Mouse (Mus musculus) small intestine, adult 2 months (tissue): Measurements from ENCODE around the gene Moap1. TPM values are rescaled to one million over a fixed set of nuclear protein-coding genes. Genes with fewer than 3 reads are reported as not detected.

Experiments used
- H3K27ac ChIP-seq: fragments of 200-500 bp; 2 replicates; pipeline ENCODE4 v1.5.1; 2012; ENCODE audit warnings: low read depth, low read length, control low read depth, inconsistent platforms; ENCODE audit not compliant: insufficient read depth
- H3K27me3 ChIP-seq: fragments of 200-500 bp; 2 replicates; pipeline ENCODE4 v1.6.1; 2012; ENCODE audit warnings: mild to moderate bottlenecking, moderate library complexity, low read length, inconsistent platforms; ENCODE audit not compliant: control insufficient read depth, insufficient read depth
- H3K36me3 ChIP-seq: fragments of 200-500 bp; 2 replicates; pipeline ENCODE4 v1.6.1; 2012; ENCODE audit warnings: mild to moderate bottlenecking, low read length, control low read depth, inconsistent platforms; ENCODE audit not compliant: control insufficient read depth, insufficient read depth
- H3K4me1 ChIP-seq: fragments of 200-500 bp; 2 replicates; pipeline ENCODE4 v1.6.1; 2012; ENCODE audit warnings: low read length, inconsistent platforms, mixed read lengths; ENCODE audit not compliant: control insufficient read depth, insufficient read depth, insufficient read length
- H3K4me3 ChIP-seq: fragments of 200-500 bp; 2 replicates; pipeline ENCODE4 v1.5.1; 2012; ENCODE audit warnings: low read depth, mild to moderate bottlenecking, control low read depth, inconsistent platforms, low read length, moderate library complexity
- CTCF ChIP-seq: fragments of 200-500 bp; IDR thresholded peaks from 2 replicates; pipeline ENCODE4 v1.5.1; 2012; ENCODE audit warnings: low read depth, mild to moderate bottlenecking, control low read depth, inconsistent platforms, low read length, moderate library complexity, mixed read lengths; ENCODE audit not compliant: insufficient replicate concordance, insufficient read length; ENCODE audit errors: extremely low read depth
- POLR2A ChIP-seq: fragments of 200-500 bp; IDR thresholded peaks from 2 replicates; pipeline ENCODE4 v1.6.1; 2012; ENCODE audit warnings: low read depth, mild to moderate bottlenecking, control low read depth, inconsistent platforms, low read length, moderate library complexity
- WGBS: fragments of 180-500 bp; shearing (Covaris S2); methylation state at CpG from one replicate; pipeline ENCODE4 v1.1.7; 2018; 5-methylcytosine and 5-hydroxymethylcytosine counted together
- polyA plus RNA-seq: library from polyadenylated mRNA; depleted of rRNA; stranded (reverse); fragments of >200 nt; gene quantifications from 2 replicates; pipeline ENCODE4 v1.2.3, GENCODE M21; 2012; rRNA removed

Moap1 gene
- 0.30 and 0.74 TPM in 2 replicates for polyA plus RNA-seq

DNA sequence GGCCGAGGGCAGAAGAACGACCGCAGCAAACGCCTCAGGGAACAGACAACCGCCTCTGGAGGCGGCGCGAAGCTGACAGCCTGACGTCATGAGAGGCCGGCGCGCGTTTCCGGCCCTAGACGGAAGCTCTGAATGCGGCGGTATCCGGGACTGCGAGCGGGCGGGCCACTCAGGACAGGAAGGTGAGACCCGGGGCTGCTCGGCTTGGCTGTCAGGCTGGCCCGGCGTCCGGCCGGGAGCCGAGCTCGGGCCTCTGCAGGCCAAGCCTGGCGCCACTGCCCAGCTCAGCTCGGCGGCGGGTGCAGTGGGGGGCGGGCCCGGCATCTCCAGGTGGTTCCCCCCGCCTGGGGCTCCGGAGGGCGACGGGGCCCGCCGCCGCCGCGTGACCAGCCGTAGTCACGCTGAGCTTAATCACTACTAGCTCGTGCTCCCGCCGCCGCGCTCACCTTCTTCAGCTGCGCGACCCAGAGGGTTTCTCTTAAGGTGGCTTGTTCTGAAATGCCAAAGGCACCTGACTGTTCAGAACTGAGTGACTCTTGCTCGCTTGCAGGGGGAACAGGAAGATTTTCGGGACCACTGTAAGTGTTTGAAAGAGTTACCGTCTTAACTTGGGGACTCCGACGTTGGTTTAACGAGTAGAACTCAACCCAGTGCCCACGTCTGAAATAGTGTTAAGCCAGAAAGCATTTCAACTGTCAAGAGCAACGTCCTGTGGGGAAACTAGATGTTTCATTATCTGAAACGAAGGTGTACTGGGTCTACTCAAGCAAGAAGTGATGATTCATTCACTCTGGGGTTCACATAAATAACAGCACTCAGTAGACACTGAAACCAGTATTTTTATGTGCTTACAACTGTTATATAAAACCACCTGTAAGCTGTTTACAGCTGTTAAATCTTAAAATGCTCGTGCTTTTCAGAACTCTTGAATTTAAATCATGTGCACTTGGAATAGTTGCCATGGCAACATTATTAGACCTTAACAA lies at the start of gene Moap1, which contains the start of gene Tmem251:
Gene Moap1 (minus strand): TSS at position 73 of the 986 bp plus-strand sequence.
Gene Tmem251 (plus strand): TSS at position 174 of the 986 bp plus-strand sequence.
- peak within 1 kb of the TSS; percentile 71 for H3K27ac ChIP-seq
- H3K27me3 ChIP-seq = no peaks in the 10 kb centered on the region
- H3K4me3 ChIP-seq = peak within 1 kb of the TSS; percentile 73
- H3K36me3 ChIP-seq = peaks cover 6% of the 10 kb centered on the region; the same call in 1 of the 2 replicates
- TF ChIP-seq CTCF (no peak), POLR2A (peak; percentile 48)
- WGBS = under 1% methylated on average over 63 of the region's 63 CpGs
- peaks cover 7% of the 10 kb centered on the region; the same call in 1 of the 2 replicates for H3K4me1 ChIP-seq

DNA sequence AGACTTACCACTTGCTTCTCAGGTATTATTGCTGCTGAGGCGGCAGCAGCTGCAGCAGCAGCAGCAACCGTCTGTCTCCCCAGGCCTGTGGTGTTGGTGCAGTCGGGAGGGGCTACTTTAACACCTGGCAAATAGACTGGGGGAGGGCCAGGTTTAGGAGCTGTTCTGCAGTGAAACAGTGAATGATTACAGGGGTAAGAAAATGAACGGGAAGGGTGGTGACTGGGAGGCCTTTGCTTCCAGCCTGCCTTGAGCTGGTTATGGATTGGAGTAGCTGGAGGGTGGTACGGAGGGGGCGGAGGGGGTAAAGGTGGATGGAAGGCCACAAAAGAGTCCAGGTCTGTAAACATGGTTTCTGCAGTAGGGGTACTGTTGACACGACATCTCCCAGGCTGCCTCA lies 44.5 kb upstream of the Moap1 start:
- no peak for TF ChIP-seq POLR2A
- 67% methylated on average over 7 of the region's 7 CpGs for WGBS
- Histone ChIP-seq H3K36me3 (peaks cover 63% of the 10 kb centered on the region), H3K4me3 (no peak overlapping the region), H3K27ac (no peak overlapping the region), H3K27me3 (no peaks in the 10 kb centered on the region), H3K4me1 (no peaks in the 10 kb centered on the region)

DNA sequence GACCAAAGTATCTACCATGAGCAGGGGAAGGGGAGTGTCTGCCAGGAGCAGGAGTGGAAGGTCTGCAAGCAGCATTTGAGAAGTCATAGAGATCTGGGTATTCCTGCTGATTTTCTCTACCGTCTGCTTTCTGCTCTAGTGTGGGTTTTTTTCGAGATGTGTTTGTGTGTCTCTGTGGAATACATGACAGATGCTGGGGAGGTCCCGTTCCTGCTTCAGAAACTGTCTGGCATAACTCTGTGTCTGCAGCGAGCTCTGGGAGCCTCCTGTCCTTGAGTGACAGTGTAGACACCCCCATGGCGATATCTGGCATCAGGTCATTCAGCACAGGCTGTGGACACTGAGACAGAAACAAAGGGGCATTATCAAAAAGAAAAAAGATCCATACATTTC lies 42.1 kb upstream of the Moap1 start:
- 87% methylated on average over 5 of the region's 5 CpGs for WGBS
- H3K4me1 ChIP-seq = no peaks in the 10 kb centered on the region
- H3K36me3 ChIP-seq = peaks cover 54% of the 10 kb centered on the region

DNA sequence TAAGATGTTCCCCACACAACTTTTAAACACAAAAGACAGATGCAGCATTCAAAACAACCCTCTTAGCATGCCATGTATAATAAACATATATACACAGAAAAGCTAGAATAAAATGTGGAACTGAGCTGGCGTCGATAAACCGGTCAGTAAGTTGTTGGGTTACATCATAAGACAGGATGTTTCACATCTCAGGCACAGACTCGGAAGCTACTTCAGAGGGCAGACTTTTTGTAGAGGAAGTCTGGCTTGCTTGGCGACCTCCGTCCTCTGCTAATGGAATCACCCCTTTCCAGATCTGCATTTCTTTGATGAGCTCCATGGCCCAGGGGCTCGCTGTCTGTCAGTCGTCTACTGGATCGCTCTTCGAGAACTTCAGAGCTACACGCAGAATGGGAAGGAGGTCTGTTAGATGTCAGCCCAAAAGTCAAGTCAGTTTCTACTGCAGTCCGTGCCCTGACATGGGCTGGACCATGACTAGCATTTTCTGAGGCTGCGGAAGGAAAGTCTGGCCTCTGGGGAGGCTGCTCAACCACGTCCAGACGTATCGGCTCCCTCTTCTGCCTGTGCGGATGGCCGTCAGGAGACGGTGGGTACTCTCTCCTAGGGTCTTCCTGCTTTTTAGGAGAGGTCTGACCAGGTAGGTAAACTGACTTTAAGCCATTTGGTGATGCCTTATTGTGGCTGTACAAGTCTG lies 41.6 kb upstream of the Moap1 start:
- no peaks in the 10 kb centered on the region for H3K4me1 ChIP-seq
- TF ChIP-seq CTCF = no peak
- TF ChIP-seq POLR2A = no peak
- WGBS = 88% methylated on average over 19 of the region's 19 CpGs
- no peak overlapping the region for H3K27ac ChIP-seq
- no peak overlapping the region for H3K4me3 ChIP-seq
- H3K36me3 ChIP-seq = peaks cover 48% of the 10 kb centered on the region
- H3K27me3 ChIP-seq = no peaks in the 10 kb centered on the region

More for the DNA sequence above, 42.1 kb upstream of the Moap1 start:
- TF ChIP-seq POLR2A = no peak
- TF ChIP-seq CTCF = no peak
- Histone ChIP-seq H3K27me3 (no peaks in the 10 kb centered on the region), H3K27ac (no peak overlapping the region), H3K4me3 (no peak overlapping the region)

DNA sequence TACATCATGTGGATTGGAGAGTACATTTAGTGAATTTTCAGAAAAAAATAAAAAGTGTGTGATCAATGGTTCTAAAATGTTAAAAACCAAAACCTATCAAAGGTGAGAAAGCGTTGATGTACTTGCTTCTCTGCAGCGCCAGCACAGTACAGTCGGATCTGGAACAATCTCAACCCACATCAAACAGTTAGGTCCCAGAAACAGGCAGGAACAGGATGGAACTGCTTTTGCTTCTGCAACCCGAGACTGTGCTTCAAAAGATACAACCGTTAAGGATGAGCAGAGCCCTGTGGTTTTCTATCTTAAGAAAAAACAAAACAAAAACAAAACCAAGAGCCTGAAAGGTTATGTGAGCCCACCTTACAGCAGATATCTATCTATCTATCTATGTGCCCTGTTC lies 39.4 kb upstream of the Moap1 start:
- H3K4me3 ChIP-seq = no peak overlapping the region
- H3K27me3 ChIP-seq = no peaks in the 10 kb centered on the region
- TF ChIP-seq CTCF (no peak), POLR2A (no peak)
- 90% methylated on average over 5 of the region's 5 CpGs for WGBS
- H3K4me1 ChIP-seq = no peaks in the 10 kb centered on the region
- peaks cover 36% of the 10 kb centered on the region for H3K36me3 ChIP-seq
- H3K27ac ChIP-seq = no peak overlapping the region

DNA sequence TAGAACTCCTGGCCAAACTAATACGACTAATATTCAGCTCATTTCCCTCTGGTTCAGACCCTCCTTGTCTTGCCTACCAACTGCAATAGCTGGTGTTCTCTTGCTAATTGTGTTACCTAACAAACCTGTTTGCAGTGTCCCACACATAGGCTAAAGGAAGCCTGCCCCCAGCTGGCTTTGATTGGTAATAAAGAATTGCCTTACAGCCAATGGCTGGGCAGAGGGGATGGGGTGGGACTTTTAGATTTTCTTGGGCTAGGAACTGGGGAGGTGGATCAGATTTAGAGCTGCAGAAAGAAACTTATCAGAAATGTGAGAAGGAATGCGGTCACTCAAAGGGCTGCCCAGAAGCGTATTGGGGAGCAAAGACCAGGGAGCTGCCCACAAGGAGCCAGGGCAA lies 36.0 kb upstream of the Moap1 start:
- H3K4me1 ChIP-seq = no peaks in the 10 kb centered on the region
- H3K4me3 ChIP-seq = no peak overlapping the region
- H3K36me3 ChIP-seq = peaks cover 25% of the 10 kb centered on the region
- WGBS = 54% methylated on average over 3 of the region's 3 CpGs
- no peak overlapping the region for H3K27ac ChIP-seq
- no peak for TF ChIP-seq CTCF
- no peaks in the 10 kb centered on the region for H3K27me3 ChIP-seq

DNA sequence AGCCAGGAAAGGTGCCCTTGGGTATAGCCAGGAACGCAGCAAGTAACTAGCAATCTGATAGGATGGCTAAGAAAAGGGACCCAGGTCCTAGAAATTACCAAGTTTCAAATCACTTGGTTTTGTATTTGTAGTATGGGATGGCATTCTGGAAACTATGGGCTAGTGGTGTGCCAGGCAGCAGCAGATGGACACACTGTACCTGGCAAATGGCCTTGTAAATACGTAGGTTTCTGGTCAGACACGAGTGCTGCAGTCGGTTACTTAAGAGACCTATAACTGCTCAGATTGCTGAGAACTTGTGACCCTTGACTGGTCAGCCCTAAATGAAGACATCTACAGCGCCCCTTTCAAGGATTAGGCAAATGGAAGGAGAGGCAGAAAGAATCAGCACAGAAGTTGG lies 34.7 kb upstream of the Moap1 start:
- no peak overlapping the region for H3K27ac ChIP-seq
- H3K36me3 ChIP-seq = peaks cover 25% of the 10 kb centered on the region
- H3K27me3 ChIP-seq = no peaks in the 10 kb centered on the region
- TF ChIP-seq POLR2A (no peak), CTCF (no peak)
- H3K4me3 ChIP-seq = no peak overlapping the region
- 85% methylated on average over 5 of the region's 5 CpGs for whole genome bisulfite sequencing
- no peaks in the 10 kb centered on the region for H3K4me1 ChIP-seq
